Mouse (Mus musculus) spleen, adult 2 months (tissue): ENCODE data around the gene Prkci.

ENCODE experiments used
- CTCF ChIP-seq: fragments of 200-500 bp; IDR thresholded peaks from 2 replicates; pipeline ENCODE4 v1.5.1; 2011; ENCODE audit warnings: mild to moderate bottlenecking, inconsistent platforms; ENCODE audit not compliant: insufficient read depth, insufficient read length, insufficient replicate concordance; ENCODE audit errors: extremely low read depth
- POLR2A ChIP-seq: fragments of 200-500 bp; IDR thresholded peaks from 2 replicates; pipeline ENCODE4 v1.6.1; 2011; ENCODE audit warnings: low read depth, low read length, inconsistent platforms

DNA sequence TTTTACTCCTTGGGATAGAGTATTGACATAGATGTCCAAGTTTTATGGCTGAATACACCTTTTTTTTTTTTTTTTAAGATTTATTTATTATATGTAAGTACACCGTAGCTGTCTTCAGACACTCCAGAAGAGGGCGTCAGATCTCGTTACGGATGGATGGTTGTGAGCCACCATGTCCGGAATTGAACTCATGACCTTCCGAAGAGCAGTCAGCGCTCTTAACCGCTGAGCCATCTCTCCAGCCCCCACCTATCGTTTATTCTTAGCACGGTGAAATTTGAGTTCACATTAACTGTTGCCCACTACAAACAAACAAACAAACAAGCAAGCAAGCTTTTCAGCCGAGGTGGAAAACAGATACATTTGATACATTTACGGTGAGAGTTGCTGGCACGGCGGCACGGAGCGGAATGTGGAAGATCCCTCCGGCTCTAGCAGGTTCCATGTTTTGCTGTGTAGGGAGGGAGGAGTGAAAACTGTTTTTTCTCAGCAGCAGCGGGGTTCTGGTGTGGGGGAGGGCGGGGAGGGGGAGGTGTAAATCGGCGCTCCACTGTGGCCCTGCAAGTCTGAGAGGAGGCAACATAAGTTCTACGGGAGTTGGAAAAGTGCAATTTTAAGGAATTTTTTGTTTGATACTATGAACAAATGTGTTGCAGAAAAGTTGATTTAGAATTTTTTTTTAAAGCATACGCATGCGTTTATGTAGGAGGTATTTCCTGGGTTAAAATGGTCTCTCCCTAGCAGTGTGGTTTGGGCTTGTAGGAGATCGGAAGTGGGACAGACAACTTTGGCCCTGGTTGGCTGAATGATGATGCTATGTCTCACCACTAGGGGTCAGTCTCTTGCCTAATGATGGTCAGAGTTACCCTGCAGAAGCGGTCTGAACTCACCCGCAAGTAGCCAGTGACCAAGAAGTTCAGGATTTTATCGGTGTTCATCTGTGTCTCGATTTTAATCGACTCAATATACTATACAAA lies 61.4 kb downstream of the Prkci start:
- peak; percentile 79; the same call in 1 of the 2 replicates for TF ChIP-seq CTCF
- no peak for TF ChIP-seq POLR2A
